Mouse (Mus musculus) embryonic facial prominence, embryonic 10.5 days (tissue): ENCODE measurements at regions not wholly inside any gene's neighbourhood (a gene's known extent, or its start where the extent isn't known, plus 50 kb on each side); places are given as distances from the start of the nearest gene placed in this dataset.

ENCODE experiments used
- DNase-seq: peaks from one replicate; pipeline ENCODE4 v3.0.0-alpha.2; 2017; ENCODE audit warnings: low spot score
- H3K27ac ChIP-seq: fragments of 300-500 bp; sonication (generic); replicated peaks from 2 replicates; pipeline ENCODE4 v1.5.1; 2016; ENCODE audit warnings: mild to moderate bottlenecking
- H3K27me3 ChIP-seq: fragments of 300-500 bp; sonication (generic); replicated peaks from 2 replicates; pipeline ENCODE4 v1.6.1; 2016; ENCODE audit warnings: low read depth, mild to moderate bottlenecking; ENCODE audit not compliant: poor library complexity, severe bottlenecking
- H3K36me3 ChIP-seq: fragments of 300-500 bp; sonication (generic); replicated peaks from 2 replicates; pipeline ENCODE4 v1.6.1; 2016; ENCODE audit warnings: mild to moderate bottlenecking, moderate library complexity
- H3K4me1 ChIP-seq: fragments of 300-500 bp; sonication (generic); 2 replicates; pipeline ENCODE4 v1.6.1; 2016
- H3K4me3 ChIP-seq: fragments of 300-500 bp; sonication (generic); 2 replicates; pipeline ENCODE4 v1.5.1; 2016; ENCODE audit warnings: mild to moderate bottlenecking, moderate library complexity
- H3K9me3 ChIP-seq: fragments of 300-500 bp; sonication (generic); 2 replicates; pipeline ENCODE4 v1.6.1; 2016; ENCODE audit warnings: mild to moderate bottlenecking
- WGBS: fragments of 180-500 bp; shearing (Covaris S2); methylation state at CpG from one replicate; pipeline ENCODE4 v1.1.7; 2016; 5-methylcytosine and 5-hydroxymethylcytosine counted together

GRCm38 (mm10) chr12:27848141-27848540, 505.8 kb upstream of the Sox11 start:
- H3K36me3 ChIP-seq = no peaks in the 10 kb centered on the region
- H3K9me3 ChIP-seq = no peaks in the 10 kb centered on the region
- peak; percentile 23 for DNase-seq
- H3K4me1 ChIP-seq = peaks cover 30% of the 10 kb centered on the region
- no peak overlapping the region for H3K4me3 ChIP-seq
- WGBS = 43% methylated on average over 5 of the region's 5 CpGs
- no peaks in the 10 kb centered on the region for H3K27me3 ChIP-seq
- H3K27ac ChIP-seq = no peak overlapping the region

- H3K4me1 ChIP-seq = peaks cover 30% of the 10 kb centered on the region
- whole genome bisulfite sequencing = 60% methylated on average over 10 of the region's 10 CpGs
- DNase-seq = peak; percentile 18
- H3K36me3 ChIP-seq = no peaks in the 10 kb centered on the region
- no peaks in the 10 kb centered on the region for H3K27me3 ChIP-seq
- H3K27ac ChIP-seq = no peak overlapping the region
- H3K9me3 ChIP-seq = no peaks in the 10 kb centered on the region
- H3K4me3 ChIP-seq = no peak overlapping the region
These were observed 505.0 kb upstream of the Sox11 start for GRCm38 (mm10) chr12:27847397-27847796.

- Histone ChIP-seq H3K4me3 (no peak overlapping the region), H3K27me3 (no peaks in the 10 kb centered on the region), H3K36me3 (no peaks in the 10 kb centered on the region), H3K27ac (no peak overlapping the region), H3K9me3 (no peaks in the 10 kb centered on the region), H3K4me1 (peaks cover 30% of the 10 kb centered on the region)
- peak; percentile 31 for DNase-seq
These were observed 502.6 kb upstream of the Sox11 start for GRCm38 (mm10) chr12:27844958-27845357.

- Histone ChIP-seq H3K4me3 (no peak overlapping the region), H3K36me3 (no peaks in the 10 kb centered on the region), H3K27ac (no peak overlapping the region), H3K27me3 (no peaks in the 10 kb centered on the region), H3K9me3 (no peaks in the 10 kb centered on the region), H3K4me1 (no peaks in the 10 kb centered on the region; the same call in 1 of the 2 replicates)
- DNase-seq = no peak
These were observed 496.6 kb upstream of the Sox11 start for GRCm38 (mm10) chr12:27838955-27839354.

- H3K9me3 ChIP-seq = no peaks in the 10 kb centered on the region
- no peaks in the 10 kb centered on the region; the same call in 1 of the 2 replicates for H3K4me1 ChIP-seq
- DNase-seq = no peak
- no peak overlapping the region for H3K27ac ChIP-seq
- no peaks in the 10 kb centered on the region for H3K27me3 ChIP-seq
- no peak overlapping the region for H3K4me3 ChIP-seq
- WGBS = 89% methylated on average over 6 of the region's 6 CpGs
- H3K36me3 ChIP-seq = no peaks in the 10 kb centered on the region
These were observed 496.0 kb upstream of the Sox11 start for GRCm38 (mm10) chr12:27838384-27838783.

GRCm38 (mm10) chr12:27826208-27826607, 483.8 kb upstream of the Sox11 start:
- no peak for DNase-seq
- Histone ChIP-seq H3K27ac (no peak overlapping the region), H3K4me3 (no peak overlapping the region), H3K9me3 (no peaks in the 10 kb centered on the region), H3K27me3 (no peaks in the 10 kb centered on the region), H3K4me1 (no peaks in the 10 kb centered on the region), H3K36me3 (no peaks in the 10 kb centered on the region)
- WGBS = 79% methylated on average over 5 of the region's 5 CpGs

- Histone ChIP-seq H3K27ac (no peak overlapping the region), H3K27me3 (no peaks in the 10 kb centered on the region), H3K9me3 (no peaks in the 10 kb centered on the region), H3K36me3 (no peaks in the 10 kb centered on the region), H3K4me1 (no peaks in the 10 kb centered on the region), H3K4me3 (no peak overlapping the region)
- 73% methylated on average over 6 of the region's 6 CpGs for whole genome bisulfite sequencing
- DNase-seq = no peak
These were observed 481.0 kb upstream of the Sox11 start for GRCm38 (mm10) chr12:27823392-27823791.

- H3K9me3 ChIP-seq = no peaks in the 10 kb centered on the region
- H3K36me3 ChIP-seq = no peaks in the 10 kb centered on the region
- DNase-seq = no peak
- H3K27me3 ChIP-seq = no peaks in the 10 kb centered on the region
- no peak overlapping the region for H3K27ac ChIP-seq
- no peak overlapping the region for H3K4me3 ChIP-seq
- H3K4me1 ChIP-seq = no peaks in the 10 kb centered on the region
- 80% methylated on average over 4 of the region's 4 CpGs for WGBS
These were observed 454.3 kb upstream of the Sox11 start for GRCm38 (mm10) chr12:27796642-27797041.

GRCm38 (mm10) chr12:27786716-27787291, 444.4 kb upstream of the Sox11 start:
- H3K9me3 ChIP-seq = no peaks in the 10 kb centered on the region
- H3K27me3 ChIP-seq = no peaks in the 10 kb centered on the region
- no peak overlapping the region for H3K27ac ChIP-seq
- H3K36me3 ChIP-seq = no peaks in the 10 kb centered on the region
- 53% methylated on average over 3 of the region's 3 CpGs for WGBS
- no peak overlapping the region for H3K4me3 ChIP-seq
- peak; percentile 34 for DNase-seq
- H3K4me1 ChIP-seq = peaks cover 8% of the 10 kb centered on the region

- WGBS = 92% methylated on average over 1 of the region's 1 CpGs
- Histone ChIP-seq H3K36me3 (no peaks in the 10 kb centered on the region), H3K27me3 (no peaks in the 10 kb centered on the region), H3K4me1 (no peaks in the 10 kb centered on the region), H3K27ac (no peak overlapping the region), H3K4me3 (no peak overlapping the region), H3K9me3 (no peaks in the 10 kb centered on the region)
- DNase-seq = no peak
These were observed 438.4 kb upstream of the Sox11 start for GRCm38 (mm10) chr12:27780801-27781200.

- no peaks in the 10 kb centered on the region for H3K4me1 ChIP-seq
- no peaks in the 10 kb centered on the region for H3K9me3 ChIP-seq
- DNase-seq = no peak
- no peak overlapping the region for H3K27ac ChIP-seq
- no peaks in the 10 kb centered on the region for H3K27me3 ChIP-seq
- WGBS = 80% methylated on average over 1 of the region's 1 CpGs
- H3K36me3 ChIP-seq = no peaks in the 10 kb centered on the region
- H3K4me3 ChIP-seq = no peak overlapping the region
These were observed 423.6 kb upstream of the Sox11 start for GRCm38 (mm10) chr12:27765948-27766347.

- H3K27ac ChIP-seq = no peak overlapping the region
- no peak overlapping the region for H3K4me3 ChIP-seq
- no peak for DNase-seq
- H3K4me1 ChIP-seq = no peaks in the 10 kb centered on the region
- H3K27me3 ChIP-seq = no peaks in the 10 kb centered on the region
- no peaks in the 10 kb centered on the region for H3K9me3 ChIP-seq
- no peaks in the 10 kb centered on the region for H3K36me3 ChIP-seq
These were observed 416.6 kb upstream of the Sox11 start for GRCm38 (mm10) chr12:27759016-27759415.

GRCm38 (mm10) chr12:27757641-27758040, 415.3 kb upstream of the Sox11 start:
- DNase-seq = no peak
- Histone ChIP-seq H3K9me3 (no peaks in the 10 kb centered on the region), H3K4me1 (no peaks in the 10 kb centered on the region), H3K27me3 (no peaks in the 10 kb centered on the region), H3K36me3 (no peaks in the 10 kb centered on the region), H3K4me3 (no peak overlapping the region), H3K27ac (no peak overlapping the region)
